Mouse (Mus musculus) neural tube, embryonic 12.5 days (tissue): Measurements from ENCODE around the gene Gsta2. TPM values are rescaled to one million over a fixed set of nuclear protein-coding genes. Genes with fewer than 3 reads are reported as not detected.

ENCODE experiments used
- ATAC-seq: fragments of 200-750 bp; cut with Nextera tagmentation; 2 replicates; pipeline ENCODE4 v1.8.0; 2017; ENCODE audit warnings: low read depth, mild to moderate bottlenecking, moderate TSS enrichment, moderate library complexity; ENCODE audit not compliant: low FRiP score
- H3K27ac ChIP-seq: fragments of 300-500 bp; sonication (generic); 2 replicates; pipeline ENCODE4 v1.5.1; 2016
- H3K27me3 ChIP-seq: fragments of 300-500 bp; sonication (generic); replicated peaks from 2 replicates; pipeline ENCODE4 v1.6.1; 2016; ENCODE audit warnings: mild to moderate bottlenecking
- H3K36me3 ChIP-seq: fragments of 300-500 bp; sonication (generic); 2 replicates; pipeline ENCODE4 v1.6.1; 2016; ENCODE audit warnings: mild to moderate bottlenecking
- H3K4me1 ChIP-seq: fragments of 300-500 bp; sonication (generic); 2 replicates; pipeline ENCODE4 v1.6.1; 2016
- H3K4me2 ChIP-seq: fragments of 300-500 bp; sonication (generic); replicated peaks from 2 replicates; pipeline ENCODE4 v1.6.1; 2016; ENCODE audit warnings: mild to moderate bottlenecking
- H3K4me3 ChIP-seq: fragments of 300-500 bp; sonication (generic); 2 replicates; pipeline ENCODE4 v1.5.1; 2016
- H3K9ac ChIP-seq: fragments of 300-500 bp; sonication (generic); 2 replicates; pipeline ENCODE4 v1.6.1; 2016; ENCODE audit warnings: mild to moderate bottlenecking
- H3K9me3 ChIP-seq: fragments of 300-500 bp; sonication (generic); 2 replicates; pipeline ENCODE4 v1.6.1; 2016; ENCODE audit warnings: mild to moderate bottlenecking
- WGBS: fragments of 180-500 bp; shearing (Covaris S2); methylation state at CpG from one replicate; pipeline ENCODE4 v1.1.7; 2016; 5-methylcytosine and 5-hydroxymethylcytosine counted together
- polyA plus RNA-seq: library from polyadenylated mRNA; unstranded; fragments of >200 nt; fragmentation: Nextera tagmentation; extraction: Ambion mirVana; gene quantifications from 2 replicates; pipeline ENCODE4 v1.2.1, GENCODE M21; 2016

Gsta2 gene
- not detected in 2 replicates for polyA plus RNA-seq

GRCm38 (mm10) chr9:78355611-78356010, at the start of gene Gsta2:
TSS of gene Gsta2 (minus strand) at chr9:78355788.
- Histone ChIP-seq H3K4me2 (no peak within 1 kb of the TSS), H3K4me1 (no peaks in the 10 kb centered on the region), H3K27me3 (no peaks in the 10 kb centered on the region), H3K4me3 (no peak within 1 kb of the TSS), H3K36me3 (no peaks in the 10 kb centered on the region), H3K9me3 (no peaks in the 10 kb centered on the region), H3K27ac (no peak within 1 kb of the TSS), H3K9ac (no peak within 1 kb of the TSS)
- ATAC-seq: no peak
- WGBS: 87% methylated on average over 8 of the region's 8 CpGs

- Histone ChIP-seq H3K27me3 (peaks cover 14% of the 10 kb centered on the region), H3K4me2 (no peak overlapping the region), H3K9ac (no peak overlapping the region), H3K9me3 (no peaks in the 10 kb centered on the region), H3K27ac (no peak overlapping the region), H3K4me3 (no peak overlapping the region), H3K36me3 (no peaks in the 10 kb centered on the region), H3K4me1 (no peaks in the 10 kb centered on the region)
- WGBS: 94% methylated on average over 7 of the region's 7 CpGs
- no peak for ATAC-seq
These were observed 46.0 kb upstream of the Gsta2 start for GRCm38 (mm10) chr9:78401596-78401995.

- Histone ChIP-seq H3K27me3 (peaks cover 24% of the 10 kb centered on the region), H3K4me2 (no peak overlapping the region), H3K4me1 (peaks cover 6% of the 10 kb centered on the region; the same call in 1 of the 2 replicates), H3K9me3 (no peaks in the 10 kb centered on the region), H3K27ac (no peak overlapping the region), H3K9ac (no peak overlapping the region), H3K4me3 (no peak overlapping the region), H3K36me3 (no peaks in the 10 kb centered on the region)
- 88% methylated on average over 5 of the region's 5 CpGs for WGBS
- no peak for ATAC-seq
These were observed 45.0 kb upstream of the Gsta2 start for GRCm38 (mm10) chr9:78400570-78400969.

- H3K4me3 ChIP-seq: peak overlapping the region; percentile 41; the same call in 1 of the 2 replicates
- H3K27ac ChIP-seq: no peak overlapping the region
- no peak overlapping the region; the same call in 1 of the 2 replicates for H3K9ac ChIP-seq
- peaks cover 7% of the 10 kb centered on the region; the same call in 1 of the 2 replicates for H3K4me1 ChIP-seq
- ATAC-seq: no peak
- peaks cover 51% of the 10 kb centered on the region for H3K27me3 ChIP-seq
- peak overlapping the region; percentile 67; the same call in 1 of the 2 replicates for H3K4me2 ChIP-seq
- H3K9me3 ChIP-seq: no peaks in the 10 kb centered on the region
- no peaks in the 10 kb centered on the region for H3K36me3 ChIP-seq
- WGBS: 68% methylated on average over 9 of the region's 9 CpGs
These were observed 40.9 kb upstream of the Gsta2 start for GRCm38 (mm10) chr9:78396517-78396916.

GRCm38 (mm10) chr9:78395630-78396351, 40.2 kb upstream of the Gsta2 start, which contains the start of gene Ddx43:
TSS of gene Ddx43 (plus strand) at chr9:78395777.
- no peaks in the 10 kb centered on the region for H3K9me3 ChIP-seq
- no peaks in the 10 kb centered on the region for H3K36me3 ChIP-seq
- H3K9ac ChIP-seq: peak within 1 kb of the TSS; percentile 47; the same call in 1 of the 2 replicates
- H3K4me2 ChIP-seq: peak within 1 kb of the TSS; percentile 67
- 4% methylated on average over 93 of the region's 93 CpGs for WGBS
- peak; percentile 98 for ATAC-seq
- H3K27me3 ChIP-seq: peaks cover 51% of the 10 kb centered on the region
- peak within 1 kb of the TSS; percentile 41 for H3K4me3 ChIP-seq
- H3K27ac ChIP-seq: no peak within 1 kb of the TSS
- H3K4me1 ChIP-seq: peaks cover 7% of the 10 kb centered on the region; the same call in 1 of the 2 replicates

- Histone ChIP-seq H3K9ac (no peak overlapping the region), H3K27me3 (peaks cover 51% of the 10 kb centered on the region), H3K36me3 (no peaks in the 10 kb centered on the region), H3K9me3 (no peaks in the 10 kb centered on the region), H3K4me1 (peaks cover 7% of the 10 kb centered on the region; the same call in 1 of the 2 replicates), H3K4me3 (peak overlapping the region; percentile 41), H3K27ac (no peak overlapping the region), H3K4me2 (peak overlapping the region; percentile 67)
- 38% methylated on average over 11 of the region's 11 CpGs for WGBS
- no peak for ATAC-seq
These were observed 39.6 kb upstream of the Gsta2 start for GRCm38 (mm10) chr9:78395244-78395629.

- Histone ChIP-seq H3K27ac (no peak overlapping the region), H3K36me3 (no peaks in the 10 kb centered on the region), H3K4me2 (no peak overlapping the region), H3K27me3 (peaks cover 51% of the 10 kb centered on the region), H3K9me3 (no peaks in the 10 kb centered on the region), H3K4me3 (no peak overlapping the region), H3K4me1 (peaks cover 7% of the 10 kb centered on the region; the same call in 1 of the 2 replicates), H3K9ac (no peak overlapping the region)
- no peak for ATAC-seq
- 60% methylated on average over 7 of the region's 7 CpGs for WGBS
These were observed 39.0 kb upstream of the Gsta2 start for GRCm38 (mm10) chr9:78394602-78395001.

GRCm38 (mm10) chr9:78393741-78394140, 38.2 kb upstream of the Gsta2 start:
- Histone ChIP-seq H3K27me3 (peaks cover 51% of the 10 kb centered on the region), H3K4me1 (peaks cover 7% of the 10 kb centered on the region; the same call in 1 of the 2 replicates), H3K36me3 (no peaks in the 10 kb centered on the region), H3K4me3 (no peak overlapping the region), H3K9ac (no peak overlapping the region), H3K9me3 (no peaks in the 10 kb centered on the region), H3K4me2 (no peak overlapping the region), H3K27ac (no peak overlapping the region)
- ATAC-seq: no peak
- WGBS: 89% methylated on average over 10 of the region's 10 CpGs

- H3K4me1 ChIP-seq: no peaks in the 10 kb centered on the region
- no peak for ATAC-seq
These were observed 34.4 kb upstream of the Gsta2 start for GRCm38 (mm10) chr9:78389981-78390380.

GRCm38 (mm10) chr9:78386947-78387346, 31.4 kb upstream of the Gsta2 start:
- H3K27ac ChIP-seq: no peak overlapping the region
- H3K9me3 ChIP-seq: no peaks in the 10 kb centered on the region
- no peaks in the 10 kb centered on the region for H3K27me3 ChIP-seq
- no peaks in the 10 kb centered on the region for H3K4me1 ChIP-seq
- H3K4me2 ChIP-seq: no peak overlapping the region
- no peak overlapping the region for H3K9ac ChIP-seq
- H3K36me3 ChIP-seq: no peaks in the 10 kb centered on the region
- ATAC-seq: no peak
- H3K4me3 ChIP-seq: no peak overlapping the region
- WGBS: 89% methylated on average over 7 of the region's 7 CpGs

More at GRCm38 (mm10) chr9:78389981-78390380, 34.4 kb upstream of the Gsta2 start:
- Histone ChIP-seq H3K9me3 (no peaks in the 10 kb centered on the region), H3K27ac (no peak overlapping the region), H3K4me2 (no peak overlapping the region), H3K9ac (no peak overlapping the region), H3K36me3 (no peaks in the 10 kb centered on the region), H3K4me3 (no peak overlapping the region), H3K27me3 (peaks cover 21% of the 10 kb centered on the region)
- 51% methylated on average over 5 of the region's 5 CpGs for WGBS

GRCm38 (mm10) chr9:78385893-78386292, 30.3 kb upstream of the Gsta2 start:
- 59% methylated on average over 3 of the region's 3 CpGs for WGBS
- no peak overlapping the region for H3K4me3 ChIP-seq
- H3K9ac ChIP-seq: no peak overlapping the region
- H3K27ac ChIP-seq: no peak overlapping the region
- no peaks in the 10 kb centered on the region for H3K36me3 ChIP-seq
- ATAC-seq: no peak
- no peaks in the 10 kb centered on the region for H3K27me3 ChIP-seq
- H3K4me1 ChIP-seq: no peaks in the 10 kb centered on the region
- no peaks in the 10 kb centered on the region for H3K9me3 ChIP-seq
- H3K4me2 ChIP-seq: no peak overlapping the region

GRCm38 (mm10) chr9:78378113-78378785, 22.7 kb upstream of the Gsta2 start, which contains the start of gene Ooep:
TSS of gene Ooep (minus strand) at chr9:78378725.
- 7% methylated on average over 22 of the region's 23 CpGs for WGBS

More at GRCm38 (mm10) chr9:78378113-78378785, 22.7 kb upstream of the Gsta2 start, which contains the start of gene Ooep:
- Histone ChIP-seq H3K9me3 (no peaks in the 10 kb centered on the region), H3K4me3 (peak within 1 kb of the TSS; percentile 29), H3K4me2 (peak within 1 kb of the TSS; percentile 70), H3K27me3 (0 out of 2 replicates have a peak, but pooled peaks cover 6% of the 10 kb centered on the region), H3K9ac (peak within 1 kb of the TSS; percentile 44; the same call in 1 of the 2 replicates), H3K27ac (no peak within 1 kb of the TSS), H3K36me3 (no peaks in the 10 kb centered on the region), H3K4me1 (peaks cover 10% of the 10 kb centered on the region; the same call in 1 of the 2 replicates)
- peak; percentile 92 for ATAC-seq
